Mouse (Mus musculus) lung, adult 10 weeks (tissue): Measurements from ENCODE around the gene Prim1. TPM values are rescaled to one million over a fixed set of nuclear protein-coding genes. Genes with fewer than 3 reads are reported as not detected.

Source experiments
- polyA plus RNA-seq: library from polyadenylated mRNA; stranded (reverse); fragments of 350-450 nt; fragmentation: Illumina TruSeq; extraction: RNeasy Lipid Tissue Mini Kit (QIAGEN cat#74804); gene quantifications from one replicate; pipeline ENCODE4 v1.2.3, GENCODE M21; 2014; ENCODE audit warnings: low read depth, low replicate concordance; ENCODE audit not compliant: insufficient read depth

Prim1 gene
- 6.5 TPM for polyA plus RNA-seq

DNA sequence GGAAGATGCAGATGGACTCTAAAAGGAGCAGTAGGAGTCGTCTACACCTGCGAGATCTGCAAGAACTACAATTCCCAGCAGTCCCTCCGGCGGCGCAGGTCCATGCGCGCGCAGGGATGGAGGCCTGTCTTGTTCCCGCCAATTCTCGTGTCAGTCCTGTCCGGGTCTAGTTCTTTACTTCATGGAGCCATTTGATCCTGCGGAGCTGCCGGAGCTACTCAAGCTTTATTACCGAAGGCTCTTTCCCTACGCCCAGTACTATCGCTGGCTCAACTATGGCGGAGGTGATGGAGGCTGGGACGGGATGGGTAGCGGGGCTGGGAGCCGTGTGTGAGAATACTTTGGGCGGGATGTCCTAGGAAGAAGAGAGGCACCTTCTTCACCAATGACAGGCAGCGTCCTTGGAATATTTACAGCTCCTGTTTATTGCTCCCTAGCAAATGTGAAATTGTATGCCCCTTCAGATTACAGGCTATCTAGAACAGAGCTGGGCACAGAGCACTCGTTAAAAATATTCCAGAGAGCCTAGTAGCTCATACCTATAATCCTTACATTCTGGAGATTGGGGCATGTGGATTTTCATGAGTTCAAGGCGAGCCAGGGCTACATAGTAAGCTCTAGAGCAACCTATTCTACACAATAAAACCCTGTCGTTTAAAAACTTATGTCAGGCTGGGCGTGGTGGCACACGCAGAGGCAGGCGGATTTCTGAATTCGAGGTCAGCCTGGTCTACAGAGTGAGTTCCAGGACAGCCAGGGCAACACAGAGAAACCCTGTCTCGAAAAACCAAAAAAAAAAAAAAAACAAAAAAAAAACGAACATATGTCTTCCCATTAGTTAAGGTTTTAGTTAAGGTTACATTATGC, at the start of gene Prim1:
Gene Prim1 (plus strand): TSS at position 101 of the 867 bp plus-strand sequence.

DNA sequence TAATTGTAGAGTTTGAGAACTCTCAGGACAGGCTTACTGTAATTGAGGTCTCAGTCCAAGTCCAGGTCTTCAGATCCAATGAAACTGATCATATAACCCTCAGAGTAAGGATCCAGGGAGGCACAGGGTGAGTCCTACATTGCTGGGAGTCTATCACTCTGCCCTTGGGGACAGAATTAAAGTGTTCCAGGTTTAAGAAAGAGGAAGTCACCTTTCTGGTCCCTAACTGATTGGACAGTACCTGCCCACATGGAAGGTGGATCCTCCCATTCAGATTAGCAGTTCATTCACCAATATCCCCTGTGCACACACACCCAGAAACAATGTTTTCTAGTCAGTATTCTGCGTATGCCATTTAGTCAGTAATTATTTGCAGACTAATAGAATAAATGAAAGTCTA, 7.5 kb upstream of the Prim1 start, which contains the start of gene Hsd17b6:
Gene Hsd17b6 (minus strand): TSS at position 166 of the 400 bp plus-strand sequence.

GRCm38 (mm10) chr10:128058601-128059151, 43.7 kb downstream of the Prim1 start, which contains the start of gene Ptges3:
TSS of gene Ptges3 (plus strand) at chr10:128058954.

Other genes with a start within 250 kb of the Prim1 start
- 0.19 TPM for gene Rdh9, start 238.8 kb upstream of the Prim1 start, polyA plus RNA-seq
- not detected for gene Rdh16, start 214.0 kb upstream of the Prim1 start, polyA plus RNA-seq
- gene Rdh19, start 165.2 kb upstream of the Prim1 start, polyA plus RNA-seq, result not detected
- gene Rdh16f2, start 148.7 kb upstream of the Prim1 start, polyA plus RNA-seq, result not detected
- gene Rdh7, start 126.4 kb upstream of the Prim1 start, polyA plus RNA-seq, result not detected
- not detected for gene Sdr9c7, start 116.7 kb upstream of the Prim1 start, polyA plus RNA-seq
- not detected for gene Hsd17b6, start 7.6 kb upstream of the Prim1 start, polyA plus RNA-seq
- 825 TPM for gene Naca, start 20.4 kb downstream of the Prim1 start, polyA plus RNA-seq
- 115 TPM for gene Ptges3, start 43.8 kb downstream of the Prim1 start, polyA plus RNA-seq
- gene Atp5b, start 68.1 kb downstream of the Prim1 start, polyA plus RNA-seq, result 646 TPM
- gene Baz2a, start 76.4 kb downstream of the Prim1 start, polyA plus RNA-seq, result 8.5 TPM
- 47.3 TPM for gene Rbms2, start 165.1 kb downstream of the Prim1 start, polyA plus RNA-seq
- gene Gls2, start 179.3 kb downstream of the Prim1 start, polyA plus RNA-seq, result 0.59 TPM
- gene Spryd4, start 196.6 kb downstream of the Prim1 start, polyA plus RNA-seq, result 8.9 TPM
- not detected for gene Mip, start 210.7 kb downstream of the Prim1 start, polyA plus RNA-seq
- gene Timeless, start 216.9 kb downstream of the Prim1 start, polyA plus RNA-seq, result 10.7 TPM
- not detected for gene Apon, start 238.9 kb downstream of the Prim1 start, polyA plus RNA-seq